Mouse (Mus musculus) T-helper 2 cell (primary cell): ENCODE results near the gene Abcb4.

Source experiments
- in situ Hi-C: fragments of 300-600 bp; cut with MboI, MseI; formaldehyde crosslinking; loops from one replicate; pipeline ENCODE4 v1.15.1; 2025; ENCODE audit warnings: high pct_unique_total_duplicates

Gene Abcb4

GRCm38 (mm10) chr5:8904539-8904938 lies 11.0 kb downstream of the Abcb4 start:
- in situ Hi-C loops: loop anchor here (10.0 kb wide), 1 partner anchor 530 kb away; no protein-coding TSS in a partner anchor

- in situ Hi-C loops: no loop called here
These were observed 18.2 kb downstream of the Abcb4 start for GRCm38 (mm10) chr5:8911567-8912198.

DNA sequence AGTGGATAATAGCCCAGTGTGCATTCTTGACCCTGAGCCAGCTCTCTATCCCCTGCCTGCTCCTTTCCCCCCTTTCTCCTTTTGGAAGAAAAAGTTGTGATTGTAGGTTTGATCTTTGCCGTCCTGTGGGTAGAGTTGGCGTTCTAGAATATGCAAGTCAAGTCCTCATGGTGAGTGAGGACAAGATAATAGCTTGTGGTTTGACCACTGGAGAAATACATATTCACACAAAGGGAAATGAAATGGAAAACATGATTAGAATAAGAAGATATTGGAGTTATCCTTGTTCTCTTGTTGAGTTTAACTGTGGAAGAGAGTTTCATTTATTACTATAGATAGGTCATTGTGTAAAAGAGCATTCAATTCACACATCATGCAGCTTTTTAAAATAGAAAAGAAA lies 22.9 kb downstream of the Abcb4 start:
- in situ Hi-C loops: no loop called here

DNA sequence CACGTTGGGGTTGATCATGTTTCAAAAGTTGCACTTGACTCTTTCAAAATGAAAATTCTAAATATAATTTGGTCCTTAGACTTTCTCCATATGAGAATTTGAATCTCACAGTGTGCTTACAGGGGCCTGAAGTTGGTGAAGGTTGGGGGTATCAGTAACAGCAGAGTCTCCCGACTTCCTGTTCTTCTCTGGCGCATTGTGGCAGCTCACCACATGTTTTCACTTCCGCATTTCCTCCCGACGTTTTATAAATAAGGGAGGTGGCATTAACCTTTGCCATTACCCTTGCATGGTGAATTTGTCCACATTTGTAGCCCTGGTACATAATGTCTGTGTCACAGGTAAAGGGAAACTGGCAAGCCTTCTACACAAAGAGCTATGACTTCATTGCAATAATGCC lies 23.6 kb downstream of the Abcb4 start:
- in situ Hi-C loops: no loop called here

DNA sequence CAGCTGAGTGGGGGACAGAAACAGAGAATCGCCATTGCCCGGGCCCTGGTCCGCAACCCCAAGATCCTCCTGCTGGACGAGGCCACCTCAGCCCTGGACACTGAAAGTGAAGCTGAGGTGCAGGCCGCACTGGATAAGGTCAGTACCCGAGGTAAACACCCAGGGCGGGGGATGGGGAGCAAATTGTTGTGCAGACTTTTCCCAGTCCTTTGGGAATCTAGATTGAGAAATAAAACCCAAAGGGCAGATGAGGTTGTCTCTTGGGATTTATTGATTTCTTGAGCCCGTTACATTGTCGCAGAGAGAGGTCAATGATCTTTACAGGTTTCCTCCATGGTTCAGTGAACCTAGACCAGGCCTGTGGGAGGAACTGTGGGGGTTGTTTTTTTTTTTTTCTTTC lies 34.9 kb downstream of the Abcb4 start:
- in situ Hi-C loops: no loop called here

GRCm38 (mm10) chr5:8937965-8938364 lies 44.4 kb downstream of the Abcb4 start:
- in situ Hi-C loops: no loop called here

- in situ Hi-C loops: loop anchor here (10.0 kb wide), 1 partner anchor 484 kb away; no protein-coding TSS in a partner anchor
These were observed 47.7 kb downstream of the Abcb4 start for GRCm38 (mm10) chr5:8941266-8941665.

- in situ Hi-C loops: loop anchor here (10.0 kb wide), 1 partner anchor 481 kb away; no protein-coding TSS in a partner anchor
These were observed 50.3 kb downstream of the Abcb4 start for GRCm38 (mm10) chr5:8943836-8944235.

DNA sequence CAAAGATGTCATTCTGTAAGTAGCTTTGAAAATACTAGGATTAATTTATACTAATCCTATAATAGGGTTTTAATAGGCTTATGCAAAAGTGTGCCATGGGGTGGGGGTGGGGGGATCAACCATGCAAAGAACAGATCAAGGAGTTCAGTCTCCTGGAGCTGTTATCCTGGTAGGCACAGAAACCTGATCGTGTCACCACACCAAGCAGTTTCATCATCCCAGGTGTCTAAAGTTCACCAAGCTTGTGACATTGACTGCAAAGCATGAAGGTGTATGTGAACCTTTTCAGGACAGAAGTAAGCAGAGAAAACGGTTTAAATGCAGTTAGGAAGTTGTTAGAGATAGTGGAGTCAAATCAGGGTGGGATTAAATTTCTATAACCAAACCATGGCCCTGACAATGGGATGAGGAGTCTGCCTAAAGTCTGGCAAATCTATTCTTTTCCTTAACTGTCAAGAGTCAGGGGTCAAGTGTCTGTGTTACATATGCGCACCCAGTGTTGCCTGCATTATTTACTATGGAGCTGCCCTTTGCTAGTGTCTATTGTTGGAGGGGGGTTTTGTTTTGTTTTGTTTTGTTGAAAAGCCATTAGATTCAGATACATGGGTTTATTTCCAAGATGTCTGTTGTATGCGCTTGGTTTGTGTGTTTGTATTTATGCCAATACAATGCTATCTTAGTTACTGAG lies 54.0 kb downstream of the Abcb4 start:
- in situ Hi-C loops: loop anchor here (10.0 kb wide), 1 partner anchor 477 kb away; no protein-coding TSS in a partner anchor

DNA sequence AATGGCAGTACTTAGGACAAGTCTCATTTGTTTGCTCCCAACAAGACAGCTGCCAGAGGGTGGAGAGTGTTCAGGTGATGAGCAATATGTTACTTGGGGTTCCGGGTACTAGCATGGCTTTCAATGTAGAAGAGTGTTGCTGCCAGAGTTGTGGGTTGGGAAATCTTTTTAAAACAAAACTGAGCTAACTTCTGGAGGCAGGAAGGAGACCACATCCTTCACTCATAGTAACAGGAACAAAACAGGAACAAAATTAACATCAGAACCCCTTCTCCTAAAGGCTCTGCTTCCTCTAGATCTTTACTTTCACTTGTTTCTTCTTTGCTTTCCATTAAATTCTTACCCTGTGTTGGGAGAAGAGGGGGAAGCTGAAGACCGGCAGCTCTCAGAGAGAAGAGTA lies 60.1 kb downstream of the Abcb4 start:
- in situ Hi-C loops: no loop called here

GRCm38 (mm10) chr5:8955544-8955943 lies 62.0 kb downstream of the Abcb4 start:
- in situ Hi-C loops: no loop called here

DNA sequence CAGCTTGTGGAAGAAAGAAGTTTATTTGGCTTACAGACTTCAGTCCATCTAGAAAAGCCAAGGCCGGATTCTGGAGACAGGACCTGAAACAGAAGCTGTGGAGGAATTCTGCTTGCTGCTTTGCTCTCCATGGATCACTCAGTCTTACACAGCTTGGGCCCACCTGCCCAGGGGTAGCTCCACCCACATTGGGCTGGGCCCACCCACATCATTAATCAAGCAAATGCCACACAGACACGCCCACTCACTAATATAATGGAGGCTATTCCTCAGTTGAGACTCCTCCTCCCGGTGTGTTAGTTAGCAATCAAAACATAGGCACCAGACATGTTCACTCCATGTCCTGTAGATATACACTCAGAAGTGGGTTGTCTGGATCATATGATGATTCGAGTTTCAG lies 67.0 kb downstream of the Abcb4 start:
- in situ Hi-C loops: no loop called here

- in situ Hi-C loops: no loop called here
These were observed 71.0 kb downstream of the Abcb4 start for GRCm38 (mm10) chr5:8964487-8964886.

- in situ Hi-C loops: no loop called here
These were observed 77.2 kb downstream of the Abcb4 start for GRCm38 (mm10) chr5:8970694-8971093.

GRCm38 (mm10) chr5:8972355-8972754 lies 78.8 kb downstream of the Abcb4 start:
- in situ Hi-C loops: no loop called here

DNA sequence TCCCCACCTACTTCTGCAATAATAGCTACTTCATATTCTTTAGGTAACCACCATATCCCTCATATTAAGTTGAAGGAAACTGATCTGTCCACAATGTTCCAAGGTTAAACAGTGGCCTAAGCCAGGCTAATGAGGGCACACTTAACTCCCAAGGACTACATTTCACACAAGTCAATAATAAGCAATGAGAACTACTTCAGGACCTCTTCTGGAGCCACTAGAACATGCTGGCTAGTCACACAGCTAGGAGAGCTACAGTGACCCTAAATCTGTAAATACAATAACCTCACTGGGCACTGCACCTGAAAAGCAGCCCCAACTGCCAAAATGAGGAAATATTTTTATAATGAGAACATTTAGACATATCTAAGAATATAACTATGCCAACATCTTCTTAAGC lies 81.2 kb downstream of the Abcb4 start:
- in situ Hi-C loops: no loop called here

GRCm38 (mm10) chr5:8985470-8985869 lies 92.0 kb downstream of the Abcb4 start:
- in situ Hi-C loops: no loop called here

GRCm38 (mm10) chr5:8987925-8988324 lies 94.4 kb downstream of the Abcb4 start:
- in situ Hi-C loops: no loop called here

DNA sequence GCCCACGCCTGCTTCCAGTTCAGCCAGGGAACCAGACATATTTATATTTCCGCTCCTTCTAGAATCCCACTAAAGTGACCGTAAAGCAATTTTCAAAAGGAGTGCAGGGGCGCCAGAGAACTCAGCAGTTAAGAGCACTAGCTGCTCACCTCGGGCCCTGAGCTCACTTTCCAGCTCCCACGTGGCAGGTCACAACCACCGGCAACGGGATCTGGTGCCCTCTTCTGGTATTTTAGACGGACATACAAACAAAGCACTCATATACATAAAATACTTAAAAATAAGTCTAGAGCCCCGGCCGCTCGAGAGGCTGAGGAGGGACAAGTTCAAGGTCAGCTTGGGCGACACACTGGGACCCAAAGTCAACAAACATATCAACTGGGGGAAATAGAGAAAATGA lies 97.0 kb downstream of the Abcb4 start:
- in situ Hi-C loops: no loop called here

DNA sequence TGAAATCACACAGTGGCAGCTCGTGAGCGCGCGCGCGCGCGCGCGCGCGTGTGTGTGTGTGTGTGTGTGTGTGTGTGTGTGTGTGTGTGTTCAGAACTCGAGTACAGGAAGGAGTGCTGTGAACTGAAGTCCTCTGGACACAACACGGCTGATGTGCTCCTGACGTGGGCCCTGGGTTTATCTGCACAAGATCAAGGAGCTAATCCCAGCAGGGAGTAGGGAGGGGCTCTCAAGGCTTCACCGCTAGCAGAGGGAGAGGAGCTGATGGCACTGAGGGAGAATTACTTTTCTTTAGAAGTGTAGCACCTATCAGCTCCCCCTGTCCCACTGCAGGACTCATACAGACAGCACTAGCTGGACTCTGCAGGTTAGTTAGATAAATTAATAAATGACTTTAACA lies 98.1 kb downstream of the Abcb4 start:
- in situ Hi-C loops: no loop called here

- in situ Hi-C loops: no loop called here
These were observed 102.6 kb downstream of the Abcb4 start for GRCm38 (mm10) chr5:8995966-8996685.

GRCm38 (mm10) chr5:8996686-8997512 lies 103.4 kb downstream of the Abcb4 start, which contains the start of gene Crot:
Gene Crot (minus strand): TSS chr5:8997324.
- in situ Hi-C loops: no loop called here
